In genomic region chr6:73949121-73949933, GRCm38 (mm10) we compare ENCODE assay signal across 29 mouse cellular contexts.
DNase-seq lines count a peak whose midpoint lies in the region; ATAC-seq lines count a peak whose summit lies in the region.
"Had no signal": no experiment of that assay in that cellular context is flagged by ENCODE, and none has a peak within 500 bp of the region (broad histone marks: within the 10 kb centered on the region; RNA-seq: fewer than 3 reads in every experiment).

No protein-coding gene starts in this region.

- H3K9me3 ChIP-seq in embryonic facial prominence, embryonic 14.5 days (ENCODE audit: control insufficient read depth, low read length): no peaks in the 10 kb centered on the region; the same call in 1 of the 2 replicates
- no peaks in the 10 kb centered on the region for H3K9me3 ChIP-seq in embryonic facial prominence, embryonic 10.5 days
- H3K9me3 ChIP-seq in hindbrain, embryonic 13.5 days: no peaks in the 10 kb centered on the region
- H3K9me3 ChIP-seq in hindbrain, embryonic 10.5 days: no peaks in the 10 kb centered on the region
- no peaks in the 10 kb centered on the region for H3K9me3 ChIP-seq in midbrain, embryonic 16.5 days (replicated peaks; ENCODE audit: control insufficient read depth, low read length, poor library complexity, severe bottlenecking)
- no peaks in the 10 kb centered on the region for H3K9me3 ChIP-seq in midbrain, embryonic 10.5 days (replicated peaks)
- H3K9me3 ChIP-seq in neural tube, embryonic 15.5 days (replicated peaks): no peaks in the 10 kb centered on the region
- H3K9me3 ChIP-seq: embryonic facial prominence, embryonic 15.5 days; G1E; heart, embryonic 13.5 days; limb, embryonic 12.5 days; liver, embryonic 15.5 days; lung, embryonic 15.5 days; midbrain, embryonic 12.5 days; neural tube, embryonic 12.5 days; stomach, embryonic 15.5 days had no signal

- DNase-seq in embryonic facial prominence, embryonic 14.5 days (ENCODE audit: low spot score): peak; percentile 10
- no peak for DNase-seq in embryonic facial prominence, embryonic 10.5 days (ENCODE audit: low spot score)
- DNase-seq in hindbrain, embryonic 10.5 days (ENCODE audit: low spot score): no peak
- DNase-seq in midbrain, embryonic 10.5 days (ENCODE audit: low spot score): no peak
- DNase-seq in urinary bladder, postnatal 4 days (ENCODE audit: low spot score in 2 of 2): no peak
- DNase-seq: adrenal gland, adult 8-10 months; cerebellum, adult 8-10 months; cerebellum, postnatal 36 days; gastrocnemius, adult 2 months; gastrocnemius, postnatal 36 days; heart, adult 2 months; heart, postnatal 10 days; kidney, adult 2 months; kidney, postnatal 36 days; right cerebral cortex, postnatal 25 days had no signal

- no peak overlapping the region for H3K4me2 ChIP-seq in embryonic facial prominence, embryonic 14.5 days (ENCODE audit: low read depth, low read length)
- H3K4me2 ChIP-seq in hindbrain, embryonic 13.5 days: no peak overlapping the region
- H3K4me2 ChIP-seq in midbrain, embryonic 16.5 days (ENCODE audit: low read length): no peak overlapping the region
- no peak overlapping the region for H3K4me2 ChIP-seq in neural tube, embryonic 15.5 days
- H3K4me2 ChIP-seq: embryonic facial prominence, embryonic 15.5 days; heart, embryonic 13.5 days; limb, embryonic 12.5 days; liver, embryonic 15.5 days; lung, embryonic 15.5 days; midbrain, embryonic 12.5 days; neural tube, embryonic 12.5 days; stomach, embryonic 15.5 days had no signal

- no peak for ATAC-seq in embryonic facial prominence, embryonic 14.5 days (ENCODE audit: low read depth)
- ATAC-seq in hindbrain, embryonic 13.5 days (ENCODE audit: low FRiP score): peak; percentile 32; the same call in 1 of the 2 replicates
- ATAC-seq in midbrain, embryonic 16.5 days: peak; percentile 48; the same call in 1 of the 2 replicates
- peak; percentile 41; the same call in 1 of the 2 replicates for ATAC-seq in neural tube, embryonic 15.5 days (ENCODE audit: low FRiP score)

- no peaks in the 10 kb centered on the region for H3K27me3 ChIP-seq in embryonic facial prominence, embryonic 14.5 days (replicated peaks; ENCODE audit: control insufficient read depth, insufficient read depth, low read length)
- H3K27me3 ChIP-seq in embryonic facial prominence, embryonic 10.5 days (replicated peaks; ENCODE audit: low read depth, poor library complexity, severe bottlenecking): no peaks in the 10 kb centered on the region
- H3K27me3 ChIP-seq in hindbrain, embryonic 13.5 days: no peaks in the 10 kb centered on the region
- no peaks in the 10 kb centered on the region for H3K27me3 ChIP-seq in hindbrain, embryonic 10.5 days (ENCODE audit: insufficient read depth, poor library complexity, severe bottlenecking)
- no peaks in the 10 kb centered on the region for H3K27me3 ChIP-seq in midbrain, embryonic 16.5 days (ENCODE audit: control insufficient read depth, insufficient read depth, low read depth, low read length)
- H3K27me3 ChIP-seq in midbrain, embryonic 10.5 days (ENCODE audit: low read depth, poor library complexity, severe bottlenecking): no peaks in the 10 kb centered on the region
- no peaks in the 10 kb centered on the region for H3K27me3 ChIP-seq in neural tube, embryonic 15.5 days (replicated peaks)
- H3K27me3 ChIP-seq: embryonic facial prominence, embryonic 15.5 days; heart, embryonic 13.5 days; limb, embryonic 12.5 days; liver, embryonic 15.5 days; lung, embryonic 15.5 days; midbrain, embryonic 12.5 days; neural tube, embryonic 12.5 days; stomach, embryonic 15.5 days had no signal

- H3K4me1 ChIP-seq in embryonic facial prominence, embryonic 14.5 days (ENCODE audit: control insufficient read depth, insufficient read depth, low read length): no peaks in the 10 kb centered on the region
- no peaks in the 10 kb centered on the region for H3K4me1 ChIP-seq in embryonic facial prominence, embryonic 10.5 days
- H3K4me1 ChIP-seq in hindbrain, embryonic 13.5 days (replicated peaks): peaks cover 8% of the 10 kb centered on the region
- H3K4me1 ChIP-seq in hindbrain, embryonic 10.5 days (replicated peaks): no peaks in the 10 kb centered on the region
- peaks cover 7% of the 10 kb centered on the region for H3K4me1 ChIP-seq in midbrain, embryonic 16.5 days (ENCODE audit: control insufficient read depth, insufficient read depth, low read length)
- no peaks in the 10 kb centered on the region for H3K4me1 ChIP-seq in midbrain, embryonic 10.5 days
- H3K4me1 ChIP-seq in neural tube, embryonic 15.5 days: peaks cover 6% of the 10 kb centered on the region; the same call in 1 of the 2 replicates
- H3K4me1 ChIP-seq: embryonic facial prominence, embryonic 15.5 days; heart, embryonic 13.5 days; liver, embryonic 15.5 days; lung, embryonic 15.5 days; midbrain, embryonic 12.5 days; neural tube, embryonic 12.5 days; stomach, embryonic 15.5 days had no signal

- no peaks in the 10 kb centered on the region for H3K36me3 ChIP-seq in embryonic facial prominence, embryonic 14.5 days (ENCODE audit: control insufficient read depth, insufficient read depth, low read length)
- H3K36me3 ChIP-seq in embryonic facial prominence, embryonic 10.5 days (replicated peaks): no peaks in the 10 kb centered on the region
- no peaks in the 10 kb centered on the region for H3K36me3 ChIP-seq in hindbrain, embryonic 13.5 days
- H3K36me3 ChIP-seq in hindbrain, embryonic 10.5 days: no peaks in the 10 kb centered on the region
- H3K36me3 ChIP-seq in midbrain, embryonic 16.5 days (ENCODE audit: control insufficient read depth, insufficient read depth, low read length): no peaks in the 10 kb centered on the region
- no peaks in the 10 kb centered on the region for H3K36me3 ChIP-seq in midbrain, embryonic 10.5 days
- no peaks in the 10 kb centered on the region for H3K36me3 ChIP-seq in neural tube, embryonic 15.5 days
- H3K36me3 ChIP-seq: embryonic facial prominence, embryonic 15.5 days; G1E; heart, embryonic 13.5 days; limb, embryonic 12.5 days; liver, embryonic 15.5 days; lung, embryonic 15.5 days; midbrain, embryonic 12.5 days; neural tube, embryonic 12.5 days; stomach, embryonic 15.5 days had no signal

- 60% methylated on average over 5 of the region's 5 CpGs for WGBS in embryonic facial prominence, embryonic 14.5 days
- WGBS in embryonic facial prominence, embryonic 10.5 days: 84% methylated on average over 5 of the region's 5 CpGs
- WGBS in hindbrain, embryonic 13.5 days: 53% methylated on average over 5 of the region's 5 CpGs
- WGBS in hindbrain, embryonic 10.5 days: 81% methylated on average over 5 of the region's 5 CpGs
- 58% methylated on average over 5 of the region's 5 CpGs for WGBS in midbrain, embryonic 16.5 days
- 87% methylated on average over 5 of the region's 5 CpGs for WGBS in midbrain, embryonic 10.5 days
- WGBS in neural tube, embryonic 15.5 days: 32% methylated on average over 5 of the region's 5 CpGs

- no peak overlapping the region for H3K27ac ChIP-seq in embryonic facial prominence, embryonic 14.5 days (replicated peaks; ENCODE audit: low read depth, low read length)
- no peak overlapping the region for H3K27ac ChIP-seq in embryonic facial prominence, embryonic 10.5 days (replicated peaks)
- H3K27ac ChIP-seq in hindbrain, embryonic 13.5 days: 0 out of 2 replicates have a peak overlapping the region, but pooled peaks have one; percentile 30
- no peak overlapping the region for H3K27ac ChIP-seq in hindbrain, embryonic 10.5 days
- peak overlapping the region; percentile 37; the same call in 1 of the 2 replicates for H3K27ac ChIP-seq in midbrain, embryonic 16.5 days (ENCODE audit: low read length)
- H3K27ac ChIP-seq in midbrain, embryonic 10.5 days (replicated peaks): no peak overlapping the region
- no peak overlapping the region; the same call in 1 of the 2 replicates for H3K27ac ChIP-seq in neural tube, embryonic 15.5 days (replicated peaks)
- H3K27ac ChIP-seq: embryonic facial prominence, embryonic 15.5 days; gastrocnemius, adult 2 months; heart, adult 2 months; heart, embryonic 13.5 days; layer of hippocampus, adult 2 months; left cerebral cortex, adult 2 months; limb, embryonic 12.5 days; liver, embryonic 15.5 days; lung, embryonic 15.5 days; midbrain, embryonic 12.5 days; neural tube, embryonic 12.5 days; stomach, embryonic 15.5 days had no signal

- no peak overlapping the region for H3K9ac ChIP-seq in embryonic facial prominence, embryonic 14.5 days (ENCODE audit: low read depth, low read length)
- no peak overlapping the region for H3K9ac ChIP-seq in hindbrain, embryonic 13.5 days
- no peak overlapping the region for H3K9ac ChIP-seq in midbrain, embryonic 16.5 days (ENCODE audit: low read depth, low read length)
- no peak overlapping the region for H3K9ac ChIP-seq in neural tube, embryonic 15.5 days (replicated peaks)
- H3K9ac ChIP-seq: embryonic facial prominence, embryonic 15.5 days; heart, embryonic 13.5 days; limb, embryonic 12.5 days; liver, embryonic 15.5 days; lung, embryonic 15.5 days; midbrain, embryonic 12.5 days; neural tube, embryonic 12.5 days; stomach, embryonic 15.5 days had no signal

- H3K4me3 ChIP-seq in embryonic facial prominence, embryonic 14.5 days (ENCODE audit: low read depth, low read length): no peak overlapping the region
- H3K4me3 ChIP-seq in embryonic facial prominence, embryonic 10.5 days: no peak overlapping the region
- H3K4me3 ChIP-seq in hindbrain, embryonic 13.5 days: no peak overlapping the region
- no peak overlapping the region for H3K4me3 ChIP-seq in hindbrain, embryonic 10.5 days
- no peak overlapping the region for H3K4me3 ChIP-seq in midbrain, embryonic 16.5 days (ENCODE audit: low read depth, low read length)
- no peak overlapping the region for H3K4me3 ChIP-seq in midbrain, embryonic 10.5 days
- H3K4me3 ChIP-seq in neural tube, embryonic 15.5 days (replicated peaks): no peak overlapping the region
- H3K4me3 ChIP-seq: embryonic facial prominence, embryonic 15.5 days; gastrocnemius, adult 2 months; heart, adult 2 months; heart, embryonic 13.5 days; layer of hippocampus, adult 2 months; left cerebral cortex, adult 2 months; limb, embryonic 12.5 days; liver, embryonic 15.5 days; lung, embryonic 15.5 days; midbrain, embryonic 12.5 days; neural tube, embryonic 12.5 days; stomach, embryonic 15.5 days had no signal

Comparison
In these comparisons a context has a peak if more than half of its experiments do, and no peak if none do; other contexts are left out.
1. H3K27ac ChIP-seq: peak in hindbrain, embryonic 13.5 days (single experiment) and midbrain, embryonic 16.5 days (single experiment); none in embryonic facial prominence, embryonic 14.5 days (single experiment), embryonic facial prominence, embryonic 10.5 days (single experiment), hindbrain, embryonic 10.5 days (single experiment), midbrain, embryonic 10.5 days (single experiment) and neural tube, embryonic 15.5 days (single experiment).